8 mouse cellular contexts compared by ENCODE assay signal in the genomic region with DNA sequence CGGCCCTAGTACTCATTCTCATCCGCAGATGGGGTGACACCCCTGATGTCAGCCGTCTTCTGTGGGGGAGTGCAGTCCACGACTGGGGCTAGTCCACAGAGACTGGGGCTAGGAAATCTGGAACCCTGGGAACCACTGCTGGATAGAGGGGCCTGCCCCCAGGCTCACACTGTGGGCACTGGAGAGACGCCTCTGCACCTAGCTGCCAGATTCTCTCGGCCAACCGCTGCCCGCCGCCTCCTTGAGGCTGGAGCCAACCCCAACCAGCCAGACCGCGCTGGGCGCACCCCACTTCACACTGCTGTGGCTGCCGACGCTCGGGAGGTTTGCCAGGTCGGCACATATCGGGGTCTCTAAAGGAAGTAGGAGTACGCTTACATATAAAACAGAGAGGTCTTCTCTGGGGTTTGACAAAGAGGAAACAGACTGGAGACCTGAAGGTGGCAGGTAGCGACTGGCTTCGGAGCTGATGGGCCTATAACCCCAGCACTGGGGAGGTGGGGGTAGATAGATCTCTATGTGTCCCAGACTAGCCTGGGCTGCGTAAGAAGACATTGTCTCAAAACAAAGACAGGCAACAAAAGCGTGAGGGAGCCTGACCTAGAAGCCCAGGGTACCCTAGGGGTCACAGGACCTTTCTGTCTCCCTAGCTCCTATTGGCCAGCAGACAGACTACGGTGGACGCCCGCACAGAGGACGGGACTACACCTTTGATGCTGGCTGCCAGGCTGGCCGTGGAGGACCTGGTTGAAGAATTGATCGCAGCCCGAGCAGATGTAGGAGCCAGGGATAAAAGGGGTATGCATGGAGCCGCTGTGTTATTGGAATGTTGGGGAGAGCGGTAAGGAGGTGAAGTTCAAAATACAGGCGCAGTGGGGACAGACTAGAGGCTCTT. TPM values are rescaled to one million over a fixed set of nuclear protein-coding genes. Genes with fewer than 3 reads are reported as not detected.
DNase-seq lines count a peak whose midpoint lies in the region; ATAC-seq and TF ChIP-seq lines count a peak whose summit lies in the region.

No protein-coding gene starts in this region.

- 43% methylated on average over 32 of the region's 32 CpGs for WGBS in heart, adult 2 months
- 27% methylated on average over 32 of the region's 32 CpGs for WGBS in embryonic facial prominence, embryonic 11.5 days
- 24% methylated on average over 32 of the region's 32 CpGs for WGBS in limb, embryonic 10.5 days
- WGBS in neural tube, embryonic 14.5 days: 18% methylated on average over 32 of the region's 32 CpGs

- ATAC-seq in embryonic facial prominence, embryonic 11.5 days (replicated peaks; ENCODE audit: insufficient number of reproducible peaks, low FRiP score, low TSS enrichment, low read depth): 0 out of 2 replicates have a peak, but pooled peaks have one; percentile 0
- peak; percentile 12 for ATAC-seq in neural tube, embryonic 14.5 days (ENCODE audit: low read depth)

- H3K4me3 ChIP-seq in heart, adult 2 months: peak overlapping the region; percentile 74
- peak overlapping the region; percentile 52 for H3K4me3 ChIP-seq in embryonic facial prominence, embryonic 11.5 days (ENCODE audit: low read depth, low read length)
- H3K4me3 ChIP-seq in limb, embryonic 10.5 days: peak overlapping the region; percentile 95
- peak overlapping the region; percentile 70 for H3K4me3 ChIP-seq in neural tube, embryonic 14.5 days (ENCODE audit: low read depth, low read length)

- H3K79me2 ChIP-seq in heart, adult 2 months (replicated peaks; ENCODE audit: control insufficient read depth, insufficient read depth, low read length): no peaks in the 10 kb centered on the region

- H3K4me1 ChIP-seq in heart, adult 2 months (ENCODE audit: control insufficient read depth, insufficient read depth, low read length): peaks cover 14% of the 10 kb centered on the region
- peaks cover 22% of the 10 kb centered on the region for H3K4me1 ChIP-seq in embryonic facial prominence, embryonic 11.5 days (ENCODE audit: control insufficient read depth, insufficient read depth, low read length)
- peaks cover 67% of the 10 kb centered on the region for H3K4me1 ChIP-seq in limb, embryonic 10.5 days
- peaks cover 19% of the 10 kb centered on the region for H3K4me1 ChIP-seq in neural tube, embryonic 14.5 days (ENCODE audit: control insufficient read depth, insufficient read depth, low read length)

- H3K27ac ChIP-seq in heart, adult 2 months: peak overlapping the region; percentile 89
- H3K27ac ChIP-seq in embryonic facial prominence, embryonic 11.5 days (replicated peaks; ENCODE audit: low read depth, low read length): peak overlapping the region; percentile 95
- peak overlapping the region; percentile 100 for H3K27ac ChIP-seq in limb, embryonic 10.5 days
- H3K27ac ChIP-seq in neural tube, embryonic 14.5 days (ENCODE audit: low read depth, low read length): peak overlapping the region; percentile 99

- H3K27me3 ChIP-seq in heart, adult 2 months (ENCODE audit: control insufficient read depth, insufficient read depth, low read length): no peaks in the 10 kb centered on the region
- no peaks in the 10 kb centered on the region for H3K27me3 ChIP-seq in embryonic facial prominence, embryonic 11.5 days (ENCODE audit: control insufficient read depth, insufficient read depth, low read length)
- H3K27me3 ChIP-seq in limb, embryonic 10.5 days (ENCODE audit: low read depth, poor library complexity, severe bottlenecking): no peaks in the 10 kb centered on the region
- no peaks in the 10 kb centered on the region for H3K27me3 ChIP-seq in neural tube, embryonic 14.5 days (ENCODE audit: control insufficient read depth, insufficient read depth, low read length)

- H3K4me2 ChIP-seq in embryonic facial prominence, embryonic 11.5 days (ENCODE audit: low read depth, low read length): peak overlapping the region; percentile 91
- H3K4me2 ChIP-seq in neural tube, embryonic 14.5 days (ENCODE audit: low read depth, low read length): peak overlapping the region; percentile 96

- no peak for TF ChIP-seq POLR2A in heart, adult 2 months (IDR thresholded peaks at IDR 0.05; ENCODE audit: insufficient read depth, low read depth, low read length)

- H3K9me3 ChIP-seq in embryonic facial prominence, embryonic 11.5 days (replicated peaks; ENCODE audit: control insufficient read depth, low read length): no peaks in the 10 kb centered on the region
- no peaks in the 10 kb centered on the region for H3K9me3 ChIP-seq in limb, embryonic 10.5 days (replicated peaks)
- H3K9me3 ChIP-seq in neural tube, embryonic 14.5 days (ENCODE audit: control insufficient read depth, low read length): no peaks in the 10 kb centered on the region

- 0 out of 2 replicates have a peak overlapping the region, but pooled peaks have one; percentile 83 for H3K9ac ChIP-seq in heart, adult 2 months (ENCODE audit: low read depth, low read length)
- H3K9ac ChIP-seq in embryonic facial prominence, embryonic 11.5 days (replicated peaks; ENCODE audit: low read length): peak overlapping the region; percentile 86
- H3K9ac ChIP-seq in neural tube, embryonic 14.5 days (replicated peaks; ENCODE audit: low read depth, low read length): peak overlapping the region; percentile 83

- intact Hi-C loops in heart, adult 2 months (cut with DNase I): no loop called here
- intact Hi-C loops in heart, postnatal 36 days (cut with DNase I): loop anchor here (2.0 kb wide), 1 partner anchor 21 kb away; a partner anchor contains a TSS
- intact Hi-C loops in left cerebral cortex, postnatal 14 days (cut with DNase I): no loop called here

- no peaks in the 10 kb centered on the region for H3K36me3 ChIP-seq in heart, adult 2 months (ENCODE audit: control insufficient read depth, insufficient read depth, low read length)
- no peaks in the 10 kb centered on the region for H3K36me3 ChIP-seq in embryonic facial prominence, embryonic 11.5 days (replicated peaks; ENCODE audit: control insufficient read depth, insufficient read depth, low read depth, low read length)
- H3K36me3 ChIP-seq in limb, embryonic 10.5 days: no peaks in the 10 kb centered on the region
- no peaks in the 10 kb centered on the region for H3K36me3 ChIP-seq in neural tube, embryonic 14.5 days (ENCODE audit: control insufficient read depth, insufficient read depth, low read length)

- TF ChIP-seq EP300 in heart, adult 2 months (IDR thresholded peaks at IDR 0.05; ENCODE audit: insufficient read depth, low read depth, low read length): no peak

- no peak for TF ChIP-seq CTCF in heart, adult 2 months (IDR thresholded peaks at IDR 0.05)

- no peak for DNase-seq in heart, adult 2 months
- DNase-seq in heart, postnatal 36 days: no peak
- peak; percentile 13 for DNase-seq in CD4-positive helper T cell, adult 2 months (ENCODE audit: low read depth, low spot score)
- DNase-seq in embryonic facial prominence, embryonic 11.5 days (ENCODE audit: low spot score): peak; percentile 24
- peak; percentile 66 for DNase-seq in limb, embryonic 10.5 days (ENCODE audit: low spot score)
- no peak for DNase-seq in left cerebral cortex, adult 11 months (ENCODE audit: low spot score)
- DNase-seq in left cerebral cortex, postnatal 14 days (ENCODE audit: low spot score in 2 of 2): no peak

RNA-seq across cellular contexts. Expression of a gene that starts 3.5 kb away (rescaled TPM):
- 1 to 10 TPM; 3.9 to 5.2 TPM for total RNA-seq in heart, adult 2 months (2021)
- polyA plus RNA-seq in heart, adult 2 months (2012; rRNA removed): 4.4 and 6.4 TPM in 2 replicates
- total RNA-seq in heart, postnatal 36 days (2021): 1 to 10 TPM; 4.7 to 4.8 TPM
- 5.5 and 6.0 TPM in 2 replicates for polyA plus RNA-seq in embryonic facial prominence, embryonic 11.5 days (2014; fragmentation: Nextera tagmentation; extraction: Ambion mirVana)
- polyA plus RNA-seq in limb, embryonic 10.5 days (2016; fragmentation: Nextera tagmentation; extraction: Ambion mirVana): 4.8 and 10.5 TPM in 2 replicates
- 1.4 and 3.7 TPM in 2 replicates for polyA plus RNA-seq in neural tube, embryonic 14.5 days (2014; fragmentation: Nextera tagmentation; extraction: Ambion mirVana)
- total RNA-seq in left cerebral cortex, postnatal 14 days (2021): 1 to 10 TPM; 3.2 to 3.4 TPM

RNA-seq across cellular contexts. Expression of a gene that starts 4.9 kb away (rescaled TPM):
- total RNA-seq in heart, adult 2 months (2021): 10 to 100 TPM; 16.1 to 18.4 TPM
- 22.1 and 28.3 TPM in 2 replicates for polyA plus RNA-seq in heart, adult 2 months (2012; rRNA removed)
- total RNA-seq in heart, postnatal 36 days (2021): 10 to 100 TPM; 18.0 to 19.6 TPM
- polyA plus RNA-seq in embryonic facial prominence, embryonic 11.5 days (2014; fragmentation: Nextera tagmentation; extraction: Ambion mirVana): 17.9 and 21.2 TPM in 2 replicates
- polyA plus RNA-seq in limb, embryonic 10.5 days (2016; fragmentation: Nextera tagmentation; extraction: Ambion mirVana): 19.9 and 22.5 TPM in 2 replicates
- polyA plus RNA-seq in neural tube, embryonic 14.5 days (2014; fragmentation: Nextera tagmentation; extraction: Ambion mirVana): 7.7 and 8.2 TPM in 2 replicates
- total RNA-seq in left cerebral cortex, postnatal 14 days (2021): 10 to 100 TPM; 45.9 to 48.8 TPM

RNA-seq across cellular contexts. Expression of a gene that starts 11.5 kb away (rescaled TPM):
- under 1 TPM; 0.14 to 0.18 TPM for total RNA-seq in heart, adult 2 months (2021)
- 0.38 and 2.2 TPM in 2 replicates for polyA plus RNA-seq in heart, adult 2 months (2012; rRNA removed)
- total RNA-seq in heart, postnatal 36 days (2021): under 1 TPM; 0.24 to 0.47 TPM
- 0.64 and 1.2 TPM in 2 replicates for polyA plus RNA-seq in embryonic facial prominence, embryonic 11.5 days (2014; fragmentation: Nextera tagmentation; extraction: Ambion mirVana)
- 2.6 and 3.6 TPM in 2 replicates for polyA plus RNA-seq in limb, embryonic 10.5 days (2016; fragmentation: Nextera tagmentation; extraction: Ambion mirVana)
- polyA plus RNA-seq in neural tube, embryonic 14.5 days (2014; fragmentation: Nextera tagmentation; extraction: Ambion mirVana): 1.2 and 1.4 TPM in 2 replicates
- 1 to 10 TPM in 1 of 2 experiments, under 1 TPM in 1; 0.87 to 1.2 TPM for total RNA-seq in left cerebral cortex, postnatal 14 days (2021)

RNA-seq across cellular contexts. Expression of a gene that starts 17.4 kb away (rescaled TPM):
- 10 to 100 TPM; 37.6 to 40.4 TPM for total RNA-seq in heart, adult 2 months (2021)
- 71.7 and 92.2 TPM in 2 replicates for polyA plus RNA-seq in heart, adult 2 months (2012; rRNA removed)
- total RNA-seq in heart, postnatal 36 days (2021): 10 to 100 TPM; 35.7 to 37.1 TPM
- polyA plus RNA-seq in embryonic facial prominence, embryonic 11.5 days (2014; fragmentation: Nextera tagmentation; extraction: Ambion mirVana): 117 and 118 TPM in 2 replicates
- polyA plus RNA-seq in limb, embryonic 10.5 days (2016; fragmentation: Nextera tagmentation; extraction: Ambion mirVana): 149 and 162 TPM in 2 replicates
- 213 and 221 TPM in 2 replicates for polyA plus RNA-seq in neural tube, embryonic 14.5 days (2014; fragmentation: Nextera tagmentation; extraction: Ambion mirVana)
- 10 to 100 TPM; 83.2 to 90.9 TPM for total RNA-seq in left cerebral cortex, postnatal 14 days (2021)

RNA-seq across cellular contexts. Expression of a gene that starts 17.9 kb away (rescaled TPM):
- total RNA-seq in heart, adult 2 months (2021): 10 to 100 TPM; 64.8 to 68.9 TPM
- polyA plus RNA-seq in heart, adult 2 months (2012; rRNA removed): 178 and 184 TPM in 2 replicates
- total RNA-seq in heart, postnatal 36 days (2021): 10 to 100 TPM; 61.2 to 70.5 TPM
- 55.3 and 59.8 TPM in 2 replicates for polyA plus RNA-seq in embryonic facial prominence, embryonic 11.5 days (2014; fragmentation: Nextera tagmentation; extraction: Ambion mirVana)
- polyA plus RNA-seq in limb, embryonic 10.5 days (2016; fragmentation: Nextera tagmentation; extraction: Ambion mirVana): 51.0 and 55.6 TPM in 2 replicates
- polyA plus RNA-seq in neural tube, embryonic 14.5 days (2014; fragmentation: Nextera tagmentation; extraction: Ambion mirVana): 103 and 108 TPM in 2 replicates
- 100 to 1,000 TPM; 175 to 180 TPM for total RNA-seq in left cerebral cortex, postnatal 14 days (2021)

Comparison
In these comparisons a context has a peak if more than half of its experiments do, and no peak if none do; other contexts are left out.
1. DNase-seq: peak in CD4-positive helper T cell, adult 2 months (single experiment), embryonic facial prominence, embryonic 11.5 days (single experiment) and limb, embryonic 10.5 days (single experiment); none in heart, adult 2 months (0 of 2), heart, postnatal 36 days (0 of 2), left cerebral cortex, adult 11 months (single experiment) and left cerebral cortex, postnatal 14 days (0 of 2).
2. Peak in every context shown above with its lines, with median percentiles within 50 percentile points of each other: H3K27ac ChIP-seq, H3K4me3 ChIP-seq and H3K9ac ChIP-seq.